Mouse (Mus musculus) brain, embryonic 14.5 days (tissue): ENCODE data around the gene Kctd11.

Source experiments
- CTCF ChIP-seq: fragments of 200-500 bp; IDR thresholded peaks from 2 replicates; pipeline ENCODE4 v1.5.1; 2012; ENCODE audit warnings: inconsistent platforms, mild to moderate bottlenecking, moderate library complexity, borderline replicate concordance; ENCODE audit not compliant: insufficient read depth, insufficient read length; ENCODE audit errors: extremely low read depth
- POLR2A ChIP-seq: fragments of 200-500 bp; IDR thresholded peaks from 2 replicates; pipeline ENCODE4 v1.6.1; 2012; ENCODE audit warnings: mild to moderate bottlenecking, inconsistent platforms, borderline replicate concordance; ENCODE audit not compliant: poor library complexity, insufficient read depth, insufficient read length, severe bottlenecking; ENCODE audit errors: extremely low read depth

DNA sequence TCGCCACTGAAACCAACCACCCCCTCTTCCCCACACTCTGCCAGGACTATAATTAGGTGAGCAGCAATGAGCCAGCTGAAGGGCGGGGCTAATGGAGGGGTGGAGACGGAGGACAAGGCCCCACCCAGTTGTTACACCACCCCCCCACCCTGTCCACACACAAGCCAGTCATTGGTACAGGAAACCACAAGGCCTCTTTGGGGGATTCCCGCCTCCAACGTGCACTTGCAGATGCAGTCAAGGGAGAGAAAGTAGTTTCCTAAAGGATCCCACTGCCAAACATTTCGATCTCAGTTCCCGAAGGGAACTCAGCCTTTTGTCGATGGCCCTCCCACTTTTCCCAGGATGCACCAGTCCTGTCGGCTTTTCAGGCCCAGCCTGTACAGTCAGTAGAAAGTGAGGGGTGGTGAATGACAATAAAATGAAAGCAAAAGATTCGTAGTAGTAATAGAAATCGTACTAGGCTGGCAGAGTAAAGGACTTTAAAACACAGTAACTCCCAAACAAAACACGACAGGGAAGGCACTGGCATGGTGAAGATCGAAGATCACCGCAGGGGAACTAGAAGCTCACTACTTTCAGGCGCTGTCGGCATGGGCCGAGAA is 38.6 kb upstream of the Kctd11 start:
- TF ChIP-seq CTCF (no peak), POLR2A (no peak)
